Mouse (Mus musculus): ENCODE results near the gene Recql.
"Not testable (repeated sequence)": the region's sequence is repeated elsewhere in the genome, so short reads cannot be mapped to it uniquely, and the experiment has no call there.

Recql gene

DNA sequence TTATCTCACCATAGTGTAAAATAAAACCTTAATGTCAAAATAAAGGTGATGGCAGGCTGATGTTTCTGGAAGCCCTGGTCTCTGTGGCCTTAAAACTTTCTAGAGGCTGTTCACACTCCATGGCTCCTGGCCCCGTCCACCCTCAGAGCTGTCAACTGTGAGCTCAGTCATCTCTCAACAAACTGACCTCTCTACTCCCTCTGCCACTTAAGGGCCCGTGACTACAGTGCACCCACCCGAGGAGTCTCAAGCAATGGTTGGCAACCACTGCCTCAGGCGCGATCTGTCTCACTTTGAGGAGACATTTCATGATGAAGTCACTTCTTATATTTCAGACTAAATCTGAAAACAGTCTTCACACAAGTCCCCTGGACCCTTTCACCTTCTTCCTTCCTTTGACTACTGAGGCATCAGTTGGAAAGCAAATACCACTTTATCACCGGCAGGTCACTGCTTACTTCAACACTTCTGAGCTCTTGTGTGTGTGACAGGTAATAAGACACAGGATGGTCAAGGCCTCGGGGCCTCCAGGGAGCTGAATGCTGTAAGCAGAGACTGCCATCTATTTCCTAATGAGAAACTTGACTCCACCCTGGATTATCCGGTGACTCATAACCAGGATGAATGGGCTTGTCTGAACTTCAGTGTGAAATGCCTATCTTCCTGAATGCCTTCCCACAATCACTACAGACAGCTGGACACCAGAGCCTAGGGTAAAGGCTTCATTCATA, 21.0 kb downstream of the Recql start:
- no peak for DNase-seq (ENCODE audit: low spot score)

DNA sequence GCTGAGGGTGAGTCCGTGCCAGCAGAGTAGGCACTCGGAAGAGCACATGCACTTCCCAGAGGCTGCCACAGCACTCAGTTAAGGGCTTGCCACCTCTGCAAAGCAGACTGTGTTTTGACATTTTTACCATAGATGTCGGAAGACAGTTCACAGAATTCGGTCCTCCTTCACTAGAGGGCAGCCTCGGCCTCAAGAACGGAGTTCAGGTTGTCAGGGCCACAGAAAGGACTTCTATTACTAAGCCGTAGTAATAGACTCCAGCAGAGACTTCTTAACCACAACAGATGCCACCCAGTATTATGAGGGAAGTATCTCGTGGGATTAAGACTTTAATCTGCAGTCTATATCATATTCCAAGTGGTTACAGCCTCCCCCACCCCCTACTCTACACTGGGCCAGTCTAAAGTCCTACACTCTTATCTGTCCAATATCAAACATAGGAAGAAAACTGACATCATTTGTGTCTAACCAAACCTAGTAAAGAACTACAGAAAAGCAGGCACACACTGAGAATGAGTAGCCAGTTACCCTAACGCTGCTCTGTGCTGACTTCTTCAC, 23.8 kb downstream of the Recql start:
- no peak for DNase-seq (ENCODE audit: low spot score)

DNA sequence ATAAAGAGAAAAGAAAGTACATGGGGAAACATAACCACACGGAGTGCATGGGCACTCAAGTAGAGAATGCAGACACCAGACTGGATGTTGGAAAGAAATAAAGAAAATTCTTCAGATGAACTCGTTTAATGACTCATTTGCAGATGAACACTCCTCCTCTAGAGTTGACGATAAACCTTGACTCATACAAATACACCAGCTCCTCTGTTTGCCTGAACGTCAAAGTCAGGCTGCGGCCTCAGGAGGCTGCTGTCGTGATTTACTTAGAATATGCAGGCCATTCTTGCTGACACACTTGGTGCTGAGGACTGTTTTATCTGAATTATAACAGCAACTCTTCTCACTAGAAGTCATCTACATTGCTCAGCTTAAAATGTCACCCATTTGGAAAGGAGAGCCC, 24.9 kb downstream of the Recql start:
- DNase-seq (ENCODE audit: low spot score) = no peak

- no peak for DNase-seq (ENCODE audit: low spot score)
These were observed 29.8 kb downstream of the Recql start for GRCm38 (mm10) chr6:142357106-142357505.

GRCm38 (mm10) chr6:142352099-142352498, 34.8 kb downstream of the Recql start:
- DNase-seq (ENCODE audit: low spot score) = not testable (repeated sequence)

DNA sequence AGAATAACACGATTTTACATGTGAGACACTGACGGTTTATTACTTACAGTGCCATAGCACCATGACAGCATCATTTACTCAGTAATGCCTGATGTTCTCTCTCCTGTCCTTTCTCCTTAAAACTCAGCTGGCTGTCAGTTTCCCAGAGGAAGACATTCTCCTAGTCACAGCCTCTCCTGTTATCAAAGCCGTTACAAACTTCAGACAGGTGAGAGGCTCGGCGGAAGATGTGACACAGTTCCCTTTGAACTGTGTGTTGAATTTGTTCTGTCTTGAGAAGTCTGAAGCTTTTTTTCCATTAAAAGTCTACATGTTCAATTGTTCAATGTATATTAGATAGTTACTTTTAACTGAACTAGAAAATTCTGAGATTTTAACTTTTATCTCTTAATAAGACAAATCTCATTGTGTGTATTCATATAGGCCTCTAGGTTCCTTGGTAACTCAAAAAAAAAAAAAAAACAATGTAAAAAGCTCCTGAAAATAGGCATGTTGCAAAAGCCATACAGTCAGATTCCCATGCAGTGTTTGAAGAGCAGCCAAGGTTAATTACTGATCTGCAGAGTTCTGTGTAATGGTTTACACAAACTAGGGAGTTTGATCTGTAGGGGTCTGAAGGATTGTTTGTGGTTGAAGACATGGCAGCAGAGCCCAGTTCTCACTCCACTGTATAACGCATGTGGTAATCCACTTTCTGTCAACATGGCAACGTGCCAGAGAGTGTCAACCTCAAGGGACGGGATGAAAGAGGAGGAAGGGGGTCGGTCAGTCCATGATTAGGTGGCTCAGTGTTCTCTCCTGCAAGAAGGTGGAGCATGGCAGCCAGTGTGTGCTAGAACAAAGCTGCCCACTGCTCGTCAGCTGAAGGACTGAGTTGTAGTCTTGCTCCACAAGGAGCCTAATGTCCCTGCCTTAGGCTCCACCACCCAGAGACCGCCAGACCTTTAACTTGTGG, 39.2 kb downstream of the Recql start:
- no peak for DNase-seq (ENCODE audit: low spot score)

DNA sequence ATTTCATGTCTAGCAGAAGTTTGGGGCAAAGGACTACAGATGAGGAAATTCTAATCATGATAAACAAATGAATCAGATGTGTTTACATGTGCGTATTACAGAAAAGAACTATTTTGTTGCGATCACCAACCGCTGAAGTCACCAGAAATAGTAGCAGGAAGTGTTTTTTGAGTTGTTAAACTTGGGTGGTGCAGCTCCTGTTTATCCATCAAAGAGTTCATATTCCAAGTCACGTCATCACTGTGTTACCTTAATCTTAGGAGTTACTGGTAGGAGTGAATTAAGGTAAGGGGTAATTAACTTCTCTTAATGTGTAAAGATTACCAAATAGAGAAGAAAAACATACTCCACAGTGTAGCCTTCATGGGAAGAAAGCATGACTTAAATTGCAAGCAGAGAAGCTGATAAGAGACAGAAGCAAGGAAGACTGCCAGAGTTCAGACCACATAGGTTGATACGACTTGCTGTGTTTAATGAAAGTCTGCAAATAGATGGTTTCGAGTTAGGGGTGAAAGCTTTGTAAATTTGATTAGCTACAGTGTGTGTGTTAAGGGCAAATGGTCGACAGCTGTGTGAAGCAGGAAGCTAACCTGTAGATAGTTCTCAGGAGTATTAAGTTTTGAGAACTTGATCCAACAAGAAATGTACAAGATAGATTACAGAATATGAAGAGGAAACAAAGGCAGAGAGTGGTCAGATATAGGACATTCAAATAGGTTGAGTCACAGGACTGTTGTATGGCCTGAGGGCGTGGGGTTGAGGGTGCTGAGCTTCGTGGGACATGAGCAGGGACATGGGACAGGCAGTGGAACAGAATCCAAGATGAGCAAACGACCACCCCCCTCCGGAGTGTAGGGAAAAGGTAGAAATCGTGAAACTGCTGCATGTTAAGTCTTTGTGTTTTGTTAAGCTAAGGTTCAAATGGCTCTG, 40.4 kb downstream of the Recql start:
- no peak for DNase-seq (ENCODE audit: low spot score)

DNA sequence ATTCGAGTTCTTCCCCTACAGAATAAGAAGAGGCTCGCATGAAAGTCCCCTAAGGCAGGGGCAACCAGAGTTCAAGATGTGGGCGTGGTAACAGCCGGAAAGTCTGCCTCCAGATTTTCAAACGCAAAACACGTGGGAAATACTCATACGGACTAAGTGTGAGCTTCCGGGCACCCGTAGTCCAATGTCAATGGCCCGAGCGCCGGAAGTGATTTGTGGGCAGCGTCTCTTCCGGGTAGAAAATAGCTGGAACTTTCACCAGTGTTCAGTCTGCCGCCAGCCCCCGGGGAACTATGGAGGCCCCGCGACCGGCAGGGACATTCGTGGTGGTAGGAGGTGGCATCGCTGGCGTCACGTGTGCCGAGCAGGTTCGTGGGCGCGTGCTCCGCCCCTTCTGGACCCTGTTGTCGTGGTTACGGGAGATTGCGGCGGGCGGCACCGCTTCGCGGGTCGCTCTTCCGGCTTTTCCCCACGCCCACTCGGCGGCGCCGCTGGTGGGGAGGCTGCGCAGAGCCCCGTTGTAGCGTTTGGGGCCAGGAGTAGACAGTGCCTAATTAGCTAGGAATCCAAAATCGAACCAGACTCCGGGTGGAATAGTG, 41.3 kb downstream of the Recql start, which contains the start of gene Pyroxd1:
Pyroxd1 (plus strand) TSS at position 215 of the 599 bp plus-strand sequence.
- peak; percentile 71 for DNase-seq (ENCODE audit: low spot score)

GRCm38 (mm10) chr6:142343561-142343960, 43.3 kb downstream of the Recql start:
- no peak for DNase-seq (ENCODE audit: low spot score)

DNA sequence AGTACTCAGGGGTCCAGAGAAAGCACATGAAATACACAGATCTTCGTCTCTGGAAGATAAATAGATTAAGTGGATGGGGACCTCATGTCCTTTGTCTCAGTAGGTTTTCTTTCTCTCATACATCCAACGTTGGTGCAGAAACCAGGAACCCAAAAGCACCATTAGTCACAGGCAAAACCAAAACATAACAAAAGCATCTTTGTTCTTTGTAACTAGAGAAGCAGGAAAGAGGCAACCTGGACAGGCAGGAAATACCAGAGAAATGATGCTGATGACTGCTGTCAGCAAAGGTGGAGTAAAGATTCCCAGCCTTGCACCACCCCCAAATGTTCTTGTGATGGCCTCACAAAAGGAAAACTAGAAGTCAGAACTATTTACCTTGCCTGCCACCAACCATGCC, 47.3 kb downstream of the Recql start:
- no peak for DNase-seq (ENCODE audit: low spot score)

DNA sequence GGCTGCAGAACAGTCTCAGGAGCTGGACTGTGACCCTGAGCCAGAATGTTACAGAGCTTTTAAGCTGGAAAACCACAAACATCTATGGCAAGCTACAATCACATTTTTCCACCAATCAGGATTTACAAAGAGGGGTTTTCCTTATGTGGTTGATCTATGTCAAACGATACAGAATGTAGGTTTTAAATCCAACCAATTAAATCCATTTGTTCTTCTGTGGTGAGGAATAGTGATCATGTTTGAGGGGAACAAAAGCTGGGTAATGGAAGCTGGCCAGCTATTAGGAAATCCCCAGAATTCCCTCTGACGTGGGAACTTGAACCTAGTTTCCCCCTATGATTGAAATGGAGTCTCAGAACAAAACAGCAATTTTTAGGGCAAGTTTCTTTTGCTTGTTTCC, 47.9 kb downstream of the Recql start:
- DNase-seq (ENCODE audit: low spot score) = no peak

DNA sequence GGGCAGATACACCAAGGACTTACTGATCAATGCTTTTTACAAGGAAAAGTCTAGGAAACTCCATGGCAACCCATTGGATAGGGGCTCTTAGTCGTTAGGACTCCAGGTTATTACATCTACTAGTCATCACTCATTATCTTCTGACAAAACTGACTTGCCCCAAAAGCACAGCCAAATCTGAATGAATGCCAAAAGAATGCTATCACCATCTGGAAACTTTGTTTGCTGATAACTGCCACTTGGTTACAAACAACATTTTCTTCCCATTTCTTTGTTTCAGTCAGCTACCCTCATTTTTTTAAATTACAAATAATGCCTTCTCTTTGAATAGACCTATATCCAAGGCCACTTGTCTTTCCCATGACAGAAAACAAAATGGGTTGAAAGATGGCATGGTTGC, 57.7 kb downstream of the Recql start:
- DNase-seq (ENCODE audit: low spot score) = no peak

GRCm38 (mm10) chr6:142326598-142326997, 60.3 kb downstream of the Recql start:
- DNase-seq (ENCODE audit: low spot score) = no peak

GRCm38 (mm10) chr6:142322881-142323280, 64.0 kb downstream of the Recql start, which contains the start of gene Slco1a5:
Slco1a5 (minus strand) TSS chr6:142322981.
- no peak for DNase-seq (ENCODE audit: low spot score)

- DNase-seq (ENCODE audit: low spot score) = no peak
These were observed 69.8 kb downstream of the Recql start for GRCm38 (mm10) chr6:142317106-142317505.

- no peak for DNase-seq (ENCODE audit: low spot score)
These were observed 72.6 kb downstream of the Recql start for GRCm38 (mm10) chr6:142314285-142314684.

DNA sequence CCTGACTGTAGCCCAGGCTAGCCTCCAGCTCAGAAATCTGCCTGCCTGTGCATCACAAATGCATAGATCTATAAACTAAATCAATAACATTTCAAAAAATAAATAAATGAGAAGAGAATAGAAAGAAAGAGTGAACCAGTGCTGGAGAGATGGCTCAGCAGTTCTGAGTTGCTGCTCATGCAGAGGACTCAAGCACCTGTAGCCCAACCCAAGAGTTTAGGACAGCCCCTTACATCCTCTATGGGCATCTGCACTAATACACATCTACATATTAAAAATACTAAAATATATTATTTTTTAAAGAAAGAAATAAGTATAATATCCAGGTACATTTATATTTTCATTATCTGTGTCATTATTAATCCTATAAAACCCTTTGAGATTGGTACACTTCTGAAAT, 81.8 kb downstream of the Recql start:
- DNase-seq (ENCODE audit: low spot score) = no peak
